Comparison of ENCODE assay signal across 8 mouse cellular contexts in the genomic region with DNA sequence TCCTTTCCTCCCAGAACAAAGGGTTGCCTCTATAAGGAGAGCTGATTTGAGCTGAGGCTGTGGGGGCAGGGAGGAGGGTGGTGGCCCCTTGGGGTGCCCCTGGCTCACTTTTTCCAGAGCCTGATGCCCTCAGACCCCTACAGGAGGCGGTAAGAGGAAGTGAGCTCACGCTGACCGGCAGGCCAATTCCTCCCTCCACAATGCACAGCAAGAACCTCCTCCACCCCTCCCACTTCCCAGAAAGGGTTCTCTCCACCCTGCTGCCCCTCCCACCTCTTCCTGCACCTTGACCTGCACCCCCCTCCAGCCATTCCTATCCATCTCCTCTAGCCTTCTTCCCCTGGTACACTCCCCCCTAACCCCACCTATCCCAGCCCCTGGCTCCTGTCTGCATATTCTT. TPM values are rescaled to one million over a fixed set of nuclear protein-coding genes. Genes with fewer than 3 reads are reported as not detected.
A peak's percentile ranks its signal among the peaks of the same experiment; 100 is the strongest.
DNase-seq lines count a peak whose midpoint lies in the region; ATAC-seq lines count a peak whose summit lies in the region.

No protein-coding gene starts in this region.

- 30% methylated on average over 3 of the region's 3 CpGs for WGBS in midbrain, embryonic 10.5 days
- 18% methylated on average over 3 of the region's 3 CpGs for WGBS in midbrain, embryonic 15.5 days
- 28% methylated on average over 3 of the region's 3 CpGs for WGBS in heart, embryonic 11.5 days (ENCODE audit: insufficient replicate concordance)
- 0% methylated on average over 2 of the region's 3 CpGs for WGBS in liver, embryonic 12.5 days (ENCODE audit: insufficient replicate concordance)
- 17% methylated on average over 3 of the region's 3 CpGs for WGBS in stomach, embryonic 16.5 days

- H3K36me3 ChIP-seq in midbrain, embryonic 10.5 days, result no peaks in the 10 kb centered on the region
- H3K36me3 ChIP-seq in midbrain, embryonic 15.5 days (replicated peaks), result no peaks in the 10 kb centered on the region
- no peaks in the 10 kb centered on the region for H3K36me3 ChIP-seq in heart, embryonic 11.5 days (ENCODE audit: control insufficient read depth, insufficient read depth, low read length)
- H3K36me3 ChIP-seq in liver, embryonic 12.5 days, result no peaks in the 10 kb centered on the region
- no peaks in the 10 kb centered on the region for H3K36me3 ChIP-seq in stomach, embryonic 16.5 days (ENCODE audit: control insufficient read depth, insufficient read depth, low read length)

- no peak overlapping the region for H3K4me3 ChIP-seq in midbrain, embryonic 10.5 days
- no peak overlapping the region for H3K4me3 ChIP-seq in midbrain, embryonic 15.5 days
- H3K4me3 ChIP-seq in heart, embryonic 11.5 days (ENCODE audit: low read depth, low read length), result no peak overlapping the region
- no peak overlapping the region for H3K4me3 ChIP-seq in liver, embryonic 12.5 days
- no peak overlapping the region for H3K4me3 ChIP-seq in stomach, embryonic 16.5 days (replicated peaks; ENCODE audit: low read length)

- DNase-seq in midbrain, embryonic 10.5 days (ENCODE audit: low spot score), result no peak
- no peak for DNase-seq in MN1 (ENCODE audit: low spot score)
- DNase-seq in retina, embryonic 14.5 days (ENCODE audit: low spot score), result no peak
- no peak for DNase-seq in layer of hippocampus, adult 9-10 months (ENCODE audit: low spot score)

- H3K4me2 ChIP-seq in midbrain, embryonic 15.5 days, result no peak overlapping the region
- no peak overlapping the region for H3K4me2 ChIP-seq in heart, embryonic 11.5 days
- peak overlapping the region; percentile 13; the same call in 1 of the 2 replicates for H3K4me2 ChIP-seq in liver, embryonic 12.5 days
- no peak overlapping the region for H3K4me2 ChIP-seq in stomach, embryonic 16.5 days (ENCODE audit: low read depth, low read length)

- no peak overlapping the region for H3K9ac ChIP-seq in midbrain, embryonic 15.5 days
- H3K9ac ChIP-seq in heart, embryonic 11.5 days (ENCODE audit: low read depth, low read length), result peak overlapping the region; percentile 34; the same call in 1 of the 2 replicates
- H3K9ac ChIP-seq in liver, embryonic 12.5 days, result no peak overlapping the region
- no peak overlapping the region for H3K9ac ChIP-seq in stomach, embryonic 16.5 days (ENCODE audit: low read length)

- peaks cover 30% of the 10 kb centered on the region for H3K4me1 ChIP-seq in midbrain, embryonic 10.5 days
- H3K4me1 ChIP-seq in midbrain, embryonic 15.5 days, result peaks cover 14% of the 10 kb centered on the region
- peaks cover 23% of the 10 kb centered on the region for H3K4me1 ChIP-seq in heart, embryonic 11.5 days (ENCODE audit: control insufficient read depth, insufficient read depth, low read length)
- H3K4me1 ChIP-seq in liver, embryonic 12.5 days, result peaks cover 57% of the 10 kb centered on the region
- H3K4me1 ChIP-seq in stomach, embryonic 16.5 days (ENCODE audit: control insufficient read depth, insufficient read depth, low read length), result peaks cover 17% of the 10 kb centered on the region

- peaks cover 68% of the 10 kb centered on the region for H3K27me3 ChIP-seq in midbrain, embryonic 10.5 days (ENCODE audit: low read depth, poor library complexity, severe bottlenecking)
- H3K27me3 ChIP-seq in midbrain, embryonic 15.5 days (replicated peaks), result no peaks in the 10 kb centered on the region; the same call in 1 of the 2 replicates
- no peaks in the 10 kb centered on the region for H3K27me3 ChIP-seq in heart, embryonic 11.5 days (ENCODE audit: control insufficient read depth, insufficient read depth, low read length)
- H3K27me3 ChIP-seq in liver, embryonic 12.5 days (replicated peaks), result peaks cover 9% of the 10 kb centered on the region; the same call in 1 of the 2 replicates
- no peaks in the 10 kb centered on the region for H3K27me3 ChIP-seq in stomach, embryonic 16.5 days (ENCODE audit: control insufficient read depth, insufficient read depth, low read length)

- H3K9me3 ChIP-seq in midbrain, embryonic 10.5 days (replicated peaks), result no peaks in the 10 kb centered on the region
- no peaks in the 10 kb centered on the region for H3K9me3 ChIP-seq in midbrain, embryonic 15.5 days
- no peaks in the 10 kb centered on the region for H3K9me3 ChIP-seq in heart, embryonic 11.5 days (replicated peaks; ENCODE audit: control insufficient read depth, low read length)
- H3K9me3 ChIP-seq in liver, embryonic 12.5 days (replicated peaks), result no peaks in the 10 kb centered on the region
- H3K9me3 ChIP-seq in stomach, embryonic 16.5 days (replicated peaks; ENCODE audit: control insufficient read depth, low read length), result no peaks in the 10 kb centered on the region

- peak overlapping the region; percentile 39 for H3K27ac ChIP-seq in midbrain, embryonic 10.5 days (replicated peaks)
- H3K27ac ChIP-seq in midbrain, embryonic 15.5 days, result no peak overlapping the region
- peak overlapping the region; percentile 58 for H3K27ac ChIP-seq in heart, embryonic 11.5 days (ENCODE audit: low read depth, low read length)
- peak overlapping the region; percentile 66 for H3K27ac ChIP-seq in liver, embryonic 12.5 days
- peak overlapping the region; percentile 57; the same call in 1 of the 2 replicates for H3K27ac ChIP-seq in stomach, embryonic 16.5 days (ENCODE audit: low read length)

- ATAC-seq in midbrain, embryonic 15.5 days (replicated peaks), result no peak
- ATAC-seq in heart, embryonic 11.5 days (replicated peaks; ENCODE audit: insufficient number of reproducible peaks, low FRiP score, low TSS enrichment), result no peak
- no peak for ATAC-seq in liver, embryonic 12.5 days
- peak; percentile 17; the same call in 1 of the 2 replicates for ATAC-seq in stomach, embryonic 16.5 days (ENCODE audit: insufficient read depth, low FRiP score)

RNA-seq across cellular contexts. Expression of a gene that starts 3.2 kb away (rescaled TPM):
- polyA plus RNA-seq in midbrain, embryonic 10.5 days (2016; fragmentation: Nextera tagmentation; extraction: Ambion mirVana), result 1.9 and 2.3 TPM in 2 replicates
- polyA plus RNA-seq in midbrain, embryonic 15.5 days (2015; fragmentation: Nextera tagmentation; extraction: Ambion mirVana), result 10.9 and 11.0 TPM in 2 replicates
- 6.7 and 8.3 TPM in 2 replicates for polyA plus RNA-seq in heart, embryonic 11.5 days (2014; fragmentation: Nextera tagmentation; extraction: Ambion mirVana)
- 17.3 and 19.7 TPM in 2 replicates for polyA plus RNA-seq in liver, embryonic 12.5 days (2016; fragmentation: Nextera tagmentation; extraction: Ambion mirVana)
- 4.4 and 4.8 TPM in 2 replicates for polyA plus RNA-seq in stomach, embryonic 16.5 days (2015; fragmentation: Nextera tagmentation; extraction: Ambion mirVana)

RNA-seq across cellular contexts. Expression of a gene that starts 49.8 kb away (rescaled TPM):
- 3.6 and 4.6 TPM in 2 replicates for polyA plus RNA-seq in midbrain, embryonic 10.5 days (2016; fragmentation: Nextera tagmentation; extraction: Ambion mirVana)
- polyA plus RNA-seq in midbrain, embryonic 15.5 days (2015; fragmentation: Nextera tagmentation; extraction: Ambion mirVana), result 10.6 and 10.8 TPM in 2 replicates
- 2.2 and 2.9 TPM in 2 replicates for polyA plus RNA-seq in heart, embryonic 11.5 days (2014; fragmentation: Nextera tagmentation; extraction: Ambion mirVana)
- polyA plus RNA-seq in liver, embryonic 12.5 days (2016; fragmentation: Nextera tagmentation; extraction: Ambion mirVana), result 1.9 and 2.1 TPM in 2 replicates
- polyA plus RNA-seq in stomach, embryonic 16.5 days (2015; fragmentation: Nextera tagmentation; extraction: Ambion mirVana), result 2.8 and 3.4 TPM in 2 replicates
